Mouse (Mus musculus) lung, postnatal 4 days (tissue): ENCODE measurements at regions not wholly inside any gene's neighbourhood (a gene's known extent, or its start where the extent isn't known, plus 50 kb on each side); places are given as distances from the start of the nearest gene placed in this dataset.
A peak's percentile ranks its signal among the peaks of the same experiment; 100 is the strongest.

ENCODE experiments used
- DNase-seq, 2 experiments: peaks; one replicate each; pipeline ENCODE4 v3.0.0; 2021

GRCm38 (mm10) chr17:45966736-45967135, 65.4 kb downstream of the Vegfa start:
- DNase-seq: no peak

- peak; percentile 40 to 71 for DNase-seq
These were observed 68.1 kb downstream of the Vegfa start for GRCm38 (mm10) chr17:45964031-45964430.

- DNase-seq: no peak
These were observed 68.8 kb downstream of the Vegfa start for GRCm38 (mm10) chr17:45963332-45963731.

GRCm38 (mm10) chr17:45961626-45962319, 70.4 kb downstream of the Vegfa start:
- peak in 1 of 2 experiments; percentile 37 for DNase-seq

GRCm38 (mm10) chr17:45958094-45958881, 73.9 kb downstream of the Vegfa start:
- DNase-seq: peak; percentile 37 to 57

- no peak for DNase-seq
These were observed 76.7 kb downstream of the Vegfa start for GRCm38 (mm10) chr17:45955481-45955880.

GRCm38 (mm10) chr17:45954824-45955223, 77.3 kb downstream of the Vegfa start:
- no peak for DNase-seq

- no peak for DNase-seq
These were observed 78.6 kb downstream of the Vegfa start for GRCm38 (mm10) chr17:45953523-45953922.

GRCm38 (mm10) chr17:45950533-45951164, 81.5 kb downstream of the Vegfa start:
- peak in 1 of 2 experiments; percentile 68 for DNase-seq

GRCm38 (mm10) chr17:45949141-45949540, 83.0 kb downstream of the Vegfa start:
- no peak for DNase-seq

- DNase-seq: no peak
These were observed 83.7 kb downstream of the Vegfa start for GRCm38 (mm10) chr17:45948314-45948935.

GRCm38 (mm10) chr17:45945005-45945404, 87.2 kb downstream of the Vegfa start:
- peak; percentile 35 to 77 for DNase-seq

GRCm38 (mm10) chr17:45943244-45943643, 88.9 kb downstream of the Vegfa start:
- DNase-seq: peak; percentile 51 to 80

- DNase-seq: no peak
These were observed 90.2 kb downstream of the Vegfa start for GRCm38 (mm10) chr17:45941890-45942375.

GRCm38 (mm10) chr17:45940121-45940813, 91.9 kb downstream of the Vegfa start:
- no peak for DNase-seq

- DNase-seq: no peak
These were observed 93.9 kb downstream of the Vegfa start for GRCm38 (mm10) chr17:45938284-45938683.

- DNase-seq: no peak
These were observed 95.6 kb downstream of the Vegfa start for GRCm38 (mm10) chr17:45936577-45936976.

- no peak for DNase-seq
These were observed 96.9 kb downstream of the Vegfa start for GRCm38 (mm10) chr17:45935291-45935690.

GRCm38 (mm10) chr17:45934002-45934401, 98.2 kb downstream of the Vegfa start:
- DNase-seq: no peak

- DNase-seq: no peak
These were observed 99.1 kb downstream of the Vegfa start for GRCm38 (mm10) chr17:45933034-45933433.

GRCm38 (mm10) chr17:45932611-45933010, 99.6 kb downstream of the Vegfa start:
- DNase-seq: no peak

- no peak for DNase-seq
These were observed 102.6 kb downstream of the Vegfa start for GRCm38 (mm10) chr17:45929591-45929990.
